Mouse (Mus musculus): Measurements from ENCODE around the gene Tesmin.

Tesmin gene

GRCm38 (mm10) chr19:3394216-3394615 lies 5.6 kb downstream of the Tesmin start:
- no peak for DNase-seq (ENCODE audit: low spot score)

GRCm38 (mm10) chr19:3400057-3400456 lies 11.4 kb downstream of the Tesmin start:
- no peak for DNase-seq (ENCODE audit: low spot score)

GRCm38 (mm10) chr19:3401504-3401903 lies 12.8 kb downstream of the Tesmin start:
- DNase-seq (ENCODE audit: low spot score) = no peak

DNA sequence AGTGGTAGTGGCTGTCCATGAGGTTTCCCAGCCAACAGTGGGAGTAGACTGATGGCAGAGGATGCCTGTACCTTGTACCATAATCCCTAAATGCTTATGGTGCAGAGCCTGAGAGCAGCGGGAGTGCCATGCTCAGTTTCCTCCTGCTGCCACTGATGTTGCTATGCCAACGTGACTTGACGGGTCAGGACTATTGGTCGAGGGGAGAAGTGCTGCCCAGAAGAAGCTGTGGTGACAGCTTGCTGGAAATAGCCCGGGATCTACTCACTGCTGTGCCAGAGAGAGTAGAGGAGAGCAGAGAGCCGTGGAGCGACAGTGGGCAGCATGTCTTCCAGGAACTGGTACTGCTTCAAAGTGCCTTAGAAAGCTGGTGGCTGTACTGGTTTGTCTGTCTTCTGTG lies 13.3 kb downstream of the Tesmin start:
- no peak for DNase-seq (ENCODE audit: low spot score)

- DNase-seq (ENCODE audit: low spot score) = no peak
Measured at GRCm38 (mm10) chr19:3402390-3402789, 13.7 kb downstream of the Tesmin start.

- DNase-seq (ENCODE audit: low spot score) = no peak
Measured at GRCm38 (mm10) chr19:3404030-3404429, 15.4 kb downstream of the Tesmin start.

- no peak for DNase-seq (ENCODE audit: low spot score)
Measured at GRCm38 (mm10) chr19:3405531-3406281, 17.0 kb downstream of the Tesmin start.

DNA sequence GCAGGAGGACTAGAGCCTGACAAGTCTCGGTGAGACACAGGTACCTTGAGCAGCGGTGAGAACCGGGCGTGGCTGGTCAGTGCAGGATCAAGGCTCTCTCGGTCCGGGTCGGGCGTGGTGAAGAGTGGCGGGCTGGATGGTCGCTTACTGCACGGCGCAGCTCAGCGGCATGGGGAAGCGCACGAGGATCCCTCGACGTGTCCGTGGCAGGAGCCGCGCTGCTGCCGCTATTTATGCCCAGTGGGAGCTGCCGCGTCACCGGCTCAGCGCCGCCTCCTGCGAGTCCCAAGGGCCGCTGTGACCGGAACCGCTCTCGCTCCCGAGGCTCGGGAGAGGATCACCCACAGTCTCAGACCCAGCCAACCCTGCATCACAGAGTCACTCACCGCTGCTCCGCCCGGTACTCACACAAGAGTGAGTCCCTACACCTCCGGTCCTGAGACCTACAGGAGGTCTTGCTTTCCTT lies 25.6 kb downstream of the Tesmin start, which contains the start of gene Gal:
TSS of gene Gal (minus strand) at position 277 of the 466 bp plus-strand sequence.
- DNase-seq (ENCODE audit: low spot score) = no peak

GRCm38 (mm10) chr19:3419251-3419650 lies 30.6 kb downstream of the Tesmin start:
- DNase-seq (ENCODE audit: low spot score) = no peak

- no peak for DNase-seq (ENCODE audit: low spot score)
Measured at GRCm38 (mm10) chr19:3422488-3422887, 33.8 kb downstream of the Tesmin start.

- DNase-seq (ENCODE audit: low spot score) = no peak
Measured at GRCm38 (mm10) chr19:3422981-3423380, 34.3 kb downstream of the Tesmin start.

- DNase-seq (ENCODE audit: low spot score) = no peak
Measured at GRCm38 (mm10) chr19:3424214-3424613, 35.6 kb downstream of the Tesmin start.

GRCm38 (mm10) chr19:3428057-3428830 lies 39.6 kb downstream of the Tesmin start:
- DNase-seq (ENCODE audit: low spot score) = no peak

DNA sequence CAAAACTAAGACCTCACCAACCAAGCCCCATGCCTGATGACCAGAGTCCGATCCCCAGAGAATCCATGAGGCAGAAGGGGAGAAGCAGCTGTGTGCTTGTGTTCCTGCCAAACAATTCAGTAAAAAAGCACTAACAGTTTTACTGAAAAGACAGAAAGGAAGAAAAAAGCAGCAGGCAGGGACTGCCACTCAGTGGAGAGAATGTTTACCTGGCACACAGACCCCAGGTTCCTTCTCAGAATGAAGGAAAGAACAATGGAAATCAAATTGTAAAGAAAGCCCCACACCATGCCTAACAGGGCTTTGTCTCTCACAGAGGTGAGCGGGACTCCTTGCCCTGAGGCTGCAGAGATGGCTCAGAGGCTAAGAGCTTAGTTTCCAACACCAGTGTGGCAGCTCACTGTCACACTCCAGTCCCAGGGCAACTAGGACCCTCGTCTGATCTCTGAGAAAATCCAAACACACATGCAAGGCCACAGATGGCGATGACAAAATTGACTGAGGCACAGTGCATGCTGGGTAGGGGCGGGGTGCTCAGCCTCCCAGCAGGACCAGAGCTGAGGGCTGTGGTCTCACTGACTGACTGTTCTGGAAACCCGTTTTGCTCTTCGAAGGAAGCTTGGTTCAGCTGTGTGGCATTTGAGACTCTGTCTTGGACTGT lies 40.6 kb downstream of the Tesmin start:
- no peak for DNase-seq (ENCODE audit: low spot score)

- DNase-seq (ENCODE audit: low spot score) = no peak
Measured at GRCm38 (mm10) chr19:3431066-3431465, 42.4 kb downstream of the Tesmin start.

- DNase-seq (ENCODE audit: low spot score) = no peak
Measured at GRCm38 (mm10) chr19:3431969-3432368, 43.3 kb downstream of the Tesmin start.

- DNase-seq (ENCODE audit: low spot score) = no peak
Measured at GRCm38 (mm10) chr19:3434124-3434523, 45.5 kb downstream of the Tesmin start.

- no peak for DNase-seq (ENCODE audit: low spot score)
Measured at GRCm38 (mm10) chr19:3434641-3435040, 46.0 kb downstream of the Tesmin start.

DNA sequence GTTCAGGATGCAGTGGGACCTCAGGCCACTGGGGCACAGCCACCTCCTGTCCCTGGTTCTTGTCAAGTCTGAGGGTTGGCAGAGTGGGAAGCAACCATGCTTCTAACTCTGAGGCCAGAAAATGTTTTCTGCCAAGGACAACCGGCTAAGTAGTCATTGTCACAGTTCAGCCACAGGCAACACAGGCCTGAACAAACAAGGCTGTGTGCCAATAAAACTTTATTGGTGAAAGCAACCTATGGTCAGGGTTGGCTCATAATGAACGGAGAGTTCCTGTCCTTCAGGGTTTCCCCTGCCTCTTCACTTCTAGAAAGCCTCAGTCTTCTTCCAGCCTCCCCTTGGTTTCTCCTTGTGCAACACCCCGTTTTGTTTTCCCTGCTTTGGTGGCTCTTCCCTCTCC lies 47.2 kb downstream of the Tesmin start:
- no peak for DNase-seq (ENCODE audit: low spot score)

DNA sequence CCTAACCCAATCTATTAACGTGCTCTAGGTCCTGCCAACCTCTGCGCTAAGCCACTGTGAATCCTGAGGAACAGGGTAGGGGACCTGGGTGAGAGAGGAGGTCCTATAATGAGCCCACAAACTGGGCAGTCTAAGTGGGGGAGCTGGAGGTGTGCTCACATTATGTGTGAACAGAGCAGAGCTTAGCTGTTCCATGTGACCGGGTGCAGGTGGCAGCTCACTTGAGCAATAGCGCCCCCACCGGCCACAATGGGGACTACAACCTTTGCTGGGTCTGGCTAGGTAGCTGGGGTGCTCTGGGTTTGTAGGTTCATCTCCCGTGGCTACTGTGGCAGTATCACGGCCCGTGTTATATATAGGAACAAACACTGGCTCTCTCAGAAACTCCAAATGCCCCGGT lies 48.2 kb downstream of the Tesmin start:
- no peak for DNase-seq (ENCODE audit: low spot score)

- no peak for DNase-seq (ENCODE audit: low spot score)
Measured at GRCm38 (mm10) chr19:3437980-3438379, 49.3 kb downstream of the Tesmin start.

DNA sequence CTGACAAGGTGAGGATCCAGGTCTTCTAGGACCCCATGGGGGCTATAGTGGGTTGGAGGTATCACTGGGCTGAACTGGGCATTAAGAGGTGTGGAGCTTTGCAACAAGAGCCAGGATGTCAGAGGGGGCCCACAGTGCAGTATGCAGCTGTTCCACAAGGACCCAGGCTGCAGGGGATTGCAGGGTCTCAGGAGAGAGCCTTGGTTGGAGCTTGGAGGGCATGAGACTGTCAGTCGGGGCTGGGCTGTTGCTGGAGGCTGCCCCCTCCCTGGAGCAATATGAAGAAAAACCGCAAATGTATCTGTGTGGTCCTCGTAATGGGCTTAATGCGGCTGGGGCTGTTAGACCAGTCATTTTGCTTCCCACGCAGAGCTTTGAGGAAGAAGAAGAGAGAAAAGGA lies 52.0 kb downstream of the Tesmin start:
- no peak for DNase-seq (ENCODE audit: low spot score)

DNA sequence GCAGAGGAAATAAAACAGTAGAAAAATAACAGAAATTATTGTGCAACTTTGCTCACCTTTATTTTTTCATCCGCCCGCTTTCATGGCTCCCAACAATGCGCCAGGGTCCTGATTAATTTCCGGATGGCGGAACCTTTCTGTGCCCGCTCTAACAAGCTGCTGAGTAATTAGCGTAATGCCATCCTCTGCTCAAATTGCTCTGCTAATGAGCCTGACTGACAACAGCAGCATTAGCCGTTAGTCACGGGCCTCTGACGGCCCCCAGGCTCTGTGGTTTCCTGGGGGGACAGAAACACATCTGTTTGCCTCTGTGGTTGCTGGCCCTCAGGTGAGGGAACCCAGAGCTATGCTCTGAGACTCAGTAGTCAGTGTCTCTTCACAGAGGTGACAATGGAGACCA lies 52.4 kb downstream of the Tesmin start:
- DNase-seq (ENCODE audit: low spot score) = no peak
